Mouse (Mus musculus) right cerebral cortex, postnatal 36 days (tissue): Measurements from ENCODE around the gene Ift22.
A peak's percentile ranks its signal among the peaks of the same experiment; 100 is the strongest.

ENCODE experiments used
- DNase-seq, 2 experiments: peaks; one replicate each; pipeline ENCODE4 v3.0.0; 2022; ENCODE audit warnings: low spot score in 2 of 2, mixed read lengths in 1 of 2

Gene Ift22

GRCm38 (mm10) chr5:136907991-136908857 is at the start of gene Ift22:
Gene Ift22 (plus strand): TSS chr5:136908150.
- peak; percentile 88 to 92 for DNase-seq

GRCm38 (mm10) chr5:136861191-136861940 is 46.6 kb upstream of the Ift22 start:
- DNase-seq: no peak

GRCm38 (mm10) chr5:136862806-136863205 is 45.1 kb upstream of the Ift22 start:
- DNase-seq: no peak

- no peak for DNase-seq
These were observed 44.7 kb upstream of the Ift22 start for GRCm38 (mm10) chr5:136863276-136863675.

- peak in 1 of 2 experiments; percentile 7 for DNase-seq
These were observed 43.8 kb upstream of the Ift22 start for GRCm38 (mm10) chr5:136863961-136864674.

GRCm38 (mm10) chr5:136867706-136868105 is 40.2 kb upstream of the Ift22 start:
- no peak for DNase-seq

- DNase-seq: no peak
These were observed 38.4 kb upstream of the Ift22 start for GRCm38 (mm10) chr5:136869451-136870114.

GRCm38 (mm10) chr5:136872417-136872816 is 35.5 kb upstream of the Ift22 start:
- no peak for DNase-seq

- no peak for DNase-seq
These were observed 33.7 kb upstream of the Ift22 start for GRCm38 (mm10) chr5:136874271-136874670.

- DNase-seq: no peak
These were observed 27.8 kb upstream of the Ift22 start for GRCm38 (mm10) chr5:136880101-136880500.

- peak; percentile 59 to 61 for DNase-seq
These were observed 26.5 kb upstream of the Ift22 start for GRCm38 (mm10) chr5:136881380-136882009.

GRCm38 (mm10) chr5:136882055-136882787 is 25.7 kb upstream of the Ift22 start:
- DNase-seq: no peak

GRCm38 (mm10) chr5:136882788-136883439 is 25.0 kb upstream of the Ift22 start, which contains the start of gene Col26a1:
Gene Col26a1 (minus strand): TSS chr5:136883209.
- DNase-seq: no peak

GRCm38 (mm10) chr5:136886957-136887356 is 21.0 kb upstream of the Ift22 start:
- DNase-seq: no peak

- DNase-seq: no peak
These were observed 19.2 kb upstream of the Ift22 start for GRCm38 (mm10) chr5:136888539-136889355.

- DNase-seq: no peak
These were observed 13.0 kb upstream of the Ift22 start for GRCm38 (mm10) chr5:136894840-136895528.

GRCm38 (mm10) chr5:136895529-136895963 is 12.4 kb upstream of the Ift22 start:
- DNase-seq: no peak

- no peak for DNase-seq
These were observed 3.3 kb upstream of the Ift22 start for GRCm38 (mm10) chr5:136904621-136905020.
